Mouse (Mus musculus) fibroblast of lung, adult 2 months (primary cell): ENCODE data around the gene Arhgap29.

Experiments
- DNase-seq: peaks from one replicate; pipeline ENCODE4 v3.0.0-alpha.2; 2011; ENCODE audit warnings: low read depth

The Arhgap29 gene

DNA sequence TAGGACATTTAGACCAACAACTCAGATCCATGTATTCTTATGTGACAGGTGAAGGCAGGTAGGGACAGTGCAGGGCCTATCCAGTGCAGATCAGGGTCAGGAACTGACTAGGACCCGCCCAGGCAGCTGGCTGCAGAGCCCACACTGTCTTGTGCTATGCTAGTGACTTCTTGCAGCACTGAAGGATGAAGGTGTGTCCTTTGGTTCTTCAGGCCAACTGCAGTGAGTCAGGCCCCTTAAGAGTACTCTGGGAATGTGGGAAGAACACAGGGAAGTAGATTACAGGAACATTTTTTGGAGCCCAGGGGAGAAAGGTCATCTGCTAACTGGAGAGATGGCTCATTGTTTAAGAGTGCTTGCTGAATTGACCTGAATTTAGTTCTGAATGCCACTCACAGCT is 60.1 kb downstream of the Arhgap29 start:
- DNase-seq = no peak

DNA sequence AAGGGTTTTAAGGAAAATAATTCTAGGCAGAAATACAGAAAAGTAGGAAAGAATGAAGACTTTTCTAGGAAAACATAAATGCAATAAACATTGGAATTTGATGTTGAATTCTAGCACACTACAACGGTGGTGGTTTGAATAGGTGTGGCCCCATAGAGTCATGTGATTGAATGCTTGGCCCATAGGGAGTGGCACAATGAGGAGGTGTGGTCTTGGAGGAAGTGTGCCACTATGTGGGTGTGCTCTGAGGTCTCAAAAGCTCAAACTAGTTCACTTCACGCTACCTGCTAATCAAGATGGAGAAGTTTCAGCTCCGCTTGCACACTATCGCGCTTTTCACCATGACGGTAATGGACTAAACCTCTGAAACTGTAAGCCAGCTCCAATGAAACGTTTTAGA is 66.1 kb downstream of the Arhgap29 start:
- DNase-seq = no peak

DNA sequence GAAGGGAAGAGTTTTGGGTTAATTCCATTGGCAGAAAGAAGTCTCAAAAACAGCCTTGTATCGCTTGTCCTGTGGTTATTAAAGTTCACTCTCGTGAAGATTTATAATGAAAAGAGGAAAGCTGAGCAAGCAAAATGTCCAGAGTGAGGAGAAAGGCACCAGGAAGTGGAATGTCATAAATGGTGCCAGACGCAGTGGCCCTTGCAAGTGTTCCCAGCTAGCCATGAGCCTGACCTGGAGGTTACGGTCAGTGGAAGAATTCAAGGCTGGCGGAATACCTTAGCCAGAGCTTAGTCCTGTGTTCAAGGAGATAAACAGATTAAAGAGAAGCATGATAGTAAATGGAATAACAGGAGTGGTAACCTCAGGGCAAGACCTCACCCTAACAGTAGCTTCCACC is 66.8 kb downstream of the Arhgap29 start:
- DNase-seq = no peak

DNA sequence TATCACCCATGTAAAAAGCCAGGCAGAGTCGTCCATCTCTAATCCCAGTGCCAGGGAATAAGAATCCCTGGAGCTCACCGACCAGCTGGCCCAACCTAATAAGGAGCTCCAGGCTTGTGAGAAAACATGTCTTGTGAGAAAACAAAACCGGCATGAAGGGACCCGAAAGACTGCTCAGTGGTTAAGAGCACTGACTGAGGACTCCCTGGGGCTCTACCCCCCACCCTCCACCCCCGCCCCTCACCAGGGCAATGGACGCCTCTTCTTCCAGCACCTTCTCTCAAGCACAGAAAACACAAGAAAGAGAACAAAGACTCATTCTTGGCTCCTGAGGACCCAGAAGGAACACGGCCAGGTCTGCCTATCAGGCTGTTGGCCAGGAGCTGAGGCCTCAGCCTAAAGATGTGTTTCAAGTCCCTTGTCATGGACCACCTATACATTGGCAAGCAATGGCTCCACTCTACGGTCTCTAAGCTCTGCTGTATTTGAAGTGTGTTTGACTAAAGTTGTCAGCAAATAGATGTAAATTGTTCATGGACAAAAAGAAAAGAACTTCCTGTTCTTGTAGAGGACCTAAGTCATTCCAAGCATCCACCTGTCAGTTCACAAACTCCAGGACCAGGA is 68.8 kb downstream of the Arhgap29 start:
- DNase-seq = no peak

DNA sequence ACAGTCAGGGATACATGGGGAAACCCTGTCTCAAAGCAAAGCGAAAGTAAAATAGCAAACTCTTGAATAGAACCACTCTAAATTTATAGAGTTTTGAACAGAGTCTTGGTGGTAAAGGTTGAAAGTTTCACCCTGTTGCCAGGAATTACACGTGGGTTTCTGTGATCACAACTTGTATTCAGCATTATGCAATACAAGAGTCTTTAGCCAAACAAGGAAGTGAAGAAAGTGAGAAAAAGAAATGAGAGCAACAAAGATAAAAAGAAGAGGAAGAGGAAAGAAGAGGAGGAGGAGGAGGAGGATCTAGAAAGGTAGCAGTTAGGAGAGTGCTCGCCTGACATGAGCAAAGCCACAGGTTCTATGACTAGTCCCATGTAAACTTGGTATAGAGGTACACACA is 70.0 kb downstream of the Arhgap29 start:
- no peak for DNase-seq

DNA sequence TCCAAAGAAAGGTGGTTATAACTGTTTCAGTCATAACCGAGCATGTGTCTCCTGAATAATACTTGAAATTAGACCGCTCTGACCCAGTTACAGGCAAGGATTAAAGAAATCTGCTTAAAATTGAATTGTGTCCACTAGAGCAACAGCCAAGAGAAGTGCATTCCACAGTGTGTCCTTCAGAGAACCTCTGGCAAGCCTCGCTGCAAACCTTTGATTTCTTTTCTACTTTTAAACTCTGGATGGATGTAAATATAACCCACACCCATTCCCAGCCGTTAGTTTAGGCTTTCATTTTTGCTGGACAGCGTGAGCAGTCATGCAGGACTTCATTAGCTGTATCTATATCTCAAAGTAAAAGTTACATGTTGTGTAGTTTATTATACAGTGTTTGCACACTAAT is 74.3 kb downstream of the Arhgap29 start:
- no peak for DNase-seq

DNA sequence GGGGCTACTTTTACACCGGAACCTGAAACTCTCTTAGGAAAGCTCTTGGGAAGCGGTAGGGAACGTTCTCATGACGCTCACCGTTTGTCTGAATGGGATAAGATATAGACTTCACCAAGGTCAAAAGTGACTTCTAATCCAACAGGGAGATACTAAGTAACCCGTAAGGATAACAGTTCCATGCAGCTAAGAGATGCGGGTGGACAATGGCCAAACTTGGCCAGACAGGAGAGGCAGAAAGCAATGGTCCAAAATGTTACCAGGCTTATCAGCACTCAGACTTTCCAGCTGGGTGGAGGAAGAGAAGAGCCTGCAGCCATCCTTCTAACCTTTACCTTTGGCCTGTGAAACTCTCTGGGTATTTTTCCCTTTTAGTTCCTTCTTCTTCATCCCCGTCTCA is 75.4 kb downstream of the Arhgap29 start:
- DNase-seq = no peak

DNA sequence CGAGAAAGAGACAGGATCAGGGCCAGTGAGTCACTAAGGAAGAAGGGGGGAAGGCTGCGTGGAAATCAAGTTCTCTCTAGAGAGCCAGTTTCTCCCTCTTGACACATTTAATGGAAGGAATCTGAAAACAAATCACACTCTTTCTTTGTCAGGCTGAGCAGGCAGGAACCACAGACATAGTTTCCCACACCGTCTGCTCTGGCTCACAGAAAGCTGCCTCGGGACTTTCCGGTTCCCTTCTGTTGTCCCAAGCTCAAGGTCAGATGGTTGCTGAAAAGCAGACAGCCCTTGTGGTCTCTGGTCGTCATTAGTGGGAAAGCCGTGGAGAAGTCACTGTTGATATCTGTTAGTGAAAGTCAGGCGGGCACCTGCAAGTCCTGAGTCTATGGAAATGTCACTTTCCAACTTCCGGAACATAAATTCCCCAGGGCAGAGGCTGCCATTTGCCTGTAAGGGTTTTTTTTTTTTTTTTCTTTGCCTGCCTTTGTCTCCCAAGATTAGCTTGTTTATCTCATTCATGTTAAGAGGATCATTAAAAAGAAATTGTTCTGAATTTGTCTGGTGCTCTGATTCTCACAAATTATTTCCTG is 81.0 kb downstream of the Arhgap29 start:
- DNase-seq = peak; percentile 91

DNA sequence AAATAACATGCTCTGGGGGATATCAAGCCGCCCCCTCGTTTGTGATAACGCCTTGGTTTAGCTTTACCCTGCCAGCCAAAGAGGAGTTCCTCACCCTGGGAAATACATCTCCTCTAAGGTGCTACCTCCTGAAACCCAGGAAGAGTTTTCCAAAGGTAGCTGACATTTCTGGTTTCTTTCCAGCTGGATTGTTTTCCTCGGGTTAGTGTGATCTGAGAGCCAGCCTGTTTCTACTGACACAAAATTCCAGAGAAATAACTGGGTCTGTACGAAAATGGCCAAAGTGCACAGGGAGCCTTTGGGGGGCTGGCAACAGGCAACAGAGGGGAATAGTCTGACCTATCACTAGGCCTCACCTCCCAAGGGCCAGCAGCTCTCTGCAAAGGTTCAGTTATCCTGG is 81.9 kb downstream of the Arhgap29 start:
- DNase-seq = no peak

DNA sequence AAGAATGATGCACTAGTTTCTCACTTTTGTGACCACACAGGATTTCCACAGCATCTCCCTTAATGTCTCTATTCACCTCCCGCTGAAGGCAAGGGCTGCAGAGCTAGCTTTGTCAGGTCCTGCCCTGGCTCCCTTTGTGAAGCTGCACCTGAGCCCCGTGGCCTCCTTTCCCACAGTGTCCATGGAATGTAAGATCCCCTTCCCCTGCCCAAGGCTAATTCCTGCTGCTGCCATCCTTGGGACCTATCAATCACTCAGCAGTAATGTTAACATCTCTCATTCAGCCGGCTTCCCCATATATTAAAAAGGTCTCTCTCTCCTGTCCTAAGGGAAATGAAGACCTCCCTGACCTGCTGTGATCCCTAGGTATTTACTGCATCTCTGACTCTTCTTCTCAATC is 82.8 kb downstream of the Arhgap29 start:
- no peak for DNase-seq

DNA sequence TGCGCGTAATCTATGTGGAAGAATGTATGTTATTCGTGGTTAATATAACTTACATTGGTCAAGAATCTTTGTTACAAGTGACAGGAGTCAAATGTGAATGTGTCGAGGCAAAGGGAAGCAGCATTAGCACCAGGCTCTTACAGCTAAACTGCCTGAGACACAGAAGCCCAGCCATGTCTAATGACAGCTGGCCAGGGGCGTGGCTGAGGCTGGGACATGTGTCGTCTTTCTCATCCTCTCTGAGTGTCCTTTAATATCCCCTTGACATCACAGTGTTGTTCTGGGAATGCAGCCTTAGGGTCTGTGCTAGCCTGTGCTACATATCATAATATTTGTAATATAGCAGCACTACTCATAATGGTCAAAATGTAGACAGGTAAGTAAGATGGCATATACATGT is 88.2 kb downstream of the Arhgap29 start:
- DNase-seq = no peak

DNA sequence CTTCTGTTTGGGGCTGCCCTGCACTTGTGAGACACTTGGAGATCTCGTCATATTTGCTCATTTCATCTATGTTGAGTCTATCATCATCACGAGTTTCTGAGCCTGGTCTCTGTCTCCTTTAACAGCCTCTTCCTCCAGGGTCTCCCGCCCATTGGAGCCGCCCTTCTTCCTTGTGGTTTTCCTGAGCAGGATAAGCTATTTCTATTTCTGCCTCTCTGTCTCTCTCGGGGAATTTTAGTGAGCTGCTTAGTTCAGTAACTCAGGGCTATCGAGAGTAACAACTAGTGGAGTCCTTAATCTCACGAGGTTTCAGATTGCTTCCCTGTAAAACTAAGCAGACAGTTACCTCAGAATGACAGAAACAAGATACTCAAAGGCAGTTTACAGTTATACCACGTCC is 90.8 kb downstream of the Arhgap29 start:
- DNase-seq = no peak

DNA sequence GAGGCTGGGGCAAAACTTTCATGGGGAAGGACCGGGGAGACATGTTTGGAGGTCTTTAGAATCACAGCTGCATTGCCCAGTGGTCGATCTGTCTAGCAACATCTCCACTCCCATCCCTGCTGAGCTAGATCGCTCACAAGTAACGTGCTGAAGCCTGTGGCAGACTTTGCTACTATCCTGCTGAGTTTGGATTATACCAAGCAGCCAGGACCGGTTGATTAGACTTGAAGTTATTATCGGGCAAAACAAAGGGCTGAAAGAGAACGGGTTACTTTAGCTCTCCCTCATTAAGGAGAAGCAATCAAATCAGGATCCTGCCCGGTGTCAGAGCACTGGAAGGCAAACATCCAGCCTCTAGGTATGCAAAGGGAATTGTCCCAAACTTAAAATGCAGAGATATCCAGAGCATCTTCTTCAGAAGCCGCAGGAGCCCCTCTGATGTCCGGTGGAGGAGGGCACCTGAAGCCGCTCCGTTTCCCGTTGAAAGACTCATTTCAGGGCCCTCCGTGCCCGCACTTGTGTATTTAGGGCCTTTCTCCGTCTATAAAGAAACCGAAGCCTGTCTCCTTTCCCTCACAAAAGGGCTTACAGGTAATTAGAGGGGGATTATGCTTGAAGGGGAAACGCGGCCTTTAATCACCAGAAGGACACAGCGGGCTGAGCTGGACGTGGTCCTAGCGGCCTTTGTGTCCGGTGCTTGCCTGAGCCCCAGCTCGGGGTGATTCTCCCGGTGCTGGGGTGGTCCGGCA is 91.6 kb downstream of the Arhgap29 start, which contains the start of gene Abca4:
TSS of gene Abca4 (plus strand) at position 645 of the 749 bp plus-strand sequence.
- DNase-seq = no peak

DNA sequence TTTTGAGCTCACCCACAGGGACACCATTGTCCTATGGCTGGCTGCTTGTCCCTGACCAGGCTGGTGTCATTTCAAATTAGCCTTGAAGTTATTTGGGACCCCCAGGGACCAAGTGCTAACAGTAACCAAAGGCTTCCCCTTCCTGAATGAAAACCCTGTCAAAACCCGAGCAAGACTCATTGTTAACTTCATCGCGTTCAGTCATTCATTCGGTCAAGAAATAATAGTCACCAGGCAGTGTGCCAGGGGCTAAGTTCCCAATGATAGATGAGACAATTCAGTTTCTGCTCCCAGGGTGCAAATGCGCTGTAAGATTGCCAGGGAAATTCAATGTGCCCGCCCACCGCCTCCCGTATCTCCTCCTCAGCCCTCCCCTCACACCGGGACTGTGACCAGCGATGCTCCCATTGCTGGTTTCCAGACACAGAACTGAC is 93.9 kb downstream of the Arhgap29 start:
- no peak for DNase-seq

DNA sequence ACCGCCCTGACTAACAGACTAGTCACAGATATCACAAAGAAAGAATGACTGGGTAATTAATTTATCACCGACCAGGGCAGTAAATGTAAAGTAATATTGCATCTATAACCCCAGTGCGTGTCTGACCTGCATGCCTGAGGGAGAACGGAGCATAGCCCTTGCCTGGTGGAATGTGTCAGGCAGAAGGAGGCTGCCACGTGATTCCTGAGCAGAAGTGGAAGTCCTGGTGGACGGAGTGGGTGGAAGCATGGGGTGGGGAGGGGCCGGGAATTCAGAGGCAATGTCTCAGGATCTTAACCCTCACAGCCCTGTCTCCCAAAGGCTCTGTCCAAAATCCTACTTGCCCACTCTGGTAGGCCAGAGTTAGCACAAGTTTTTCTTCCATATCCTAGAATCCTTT is 95.1 kb downstream of the Arhgap29 start:
- no peak for DNase-seq

DNA sequence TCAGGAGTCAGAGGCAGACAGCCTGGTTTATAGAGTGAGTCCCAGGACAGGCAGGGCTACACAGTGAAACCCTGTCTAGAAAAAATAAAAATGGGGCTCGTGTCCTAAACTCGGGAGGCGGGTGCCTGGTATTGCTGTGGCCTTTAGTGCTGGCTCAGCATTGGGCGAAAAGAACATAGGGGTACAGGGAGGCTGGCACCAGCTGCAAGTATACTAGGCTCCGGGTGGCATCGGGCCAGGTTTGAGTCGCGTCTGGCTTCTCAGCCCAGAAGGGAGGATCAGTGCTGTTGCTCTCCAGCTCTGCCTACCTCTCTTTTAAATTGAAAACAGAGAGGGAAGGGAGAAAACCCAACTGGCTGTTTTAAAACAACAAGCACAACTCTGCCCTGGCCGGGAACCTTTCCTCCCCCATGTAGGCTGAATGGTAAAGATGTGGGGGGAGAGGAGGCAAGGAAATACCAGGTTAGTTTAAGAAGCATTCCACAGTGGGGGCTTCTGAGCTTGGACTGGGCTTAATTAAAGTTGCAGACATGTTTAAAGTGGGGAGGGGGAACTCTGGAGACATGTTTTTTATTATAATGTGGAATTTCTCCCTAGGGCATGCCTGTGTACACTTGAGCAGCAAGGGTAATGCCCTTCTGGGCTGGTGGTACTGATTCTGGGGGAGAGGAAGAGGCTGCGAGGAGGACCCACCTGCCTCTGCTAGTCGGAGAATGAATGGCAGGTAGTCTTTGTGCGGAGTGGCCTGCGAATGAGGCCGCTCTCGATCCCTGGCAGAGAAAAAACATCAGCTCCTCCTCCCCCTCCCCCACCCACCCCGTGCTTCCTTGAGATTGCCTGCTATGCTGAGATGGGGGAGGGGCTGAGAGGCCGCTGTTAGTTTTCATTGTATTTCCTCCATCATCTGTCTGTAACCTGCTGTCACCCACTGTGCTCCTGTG is 95.8 kb downstream of the Arhgap29 start:
- peak; percentile 65 for DNase-seq

DNA sequence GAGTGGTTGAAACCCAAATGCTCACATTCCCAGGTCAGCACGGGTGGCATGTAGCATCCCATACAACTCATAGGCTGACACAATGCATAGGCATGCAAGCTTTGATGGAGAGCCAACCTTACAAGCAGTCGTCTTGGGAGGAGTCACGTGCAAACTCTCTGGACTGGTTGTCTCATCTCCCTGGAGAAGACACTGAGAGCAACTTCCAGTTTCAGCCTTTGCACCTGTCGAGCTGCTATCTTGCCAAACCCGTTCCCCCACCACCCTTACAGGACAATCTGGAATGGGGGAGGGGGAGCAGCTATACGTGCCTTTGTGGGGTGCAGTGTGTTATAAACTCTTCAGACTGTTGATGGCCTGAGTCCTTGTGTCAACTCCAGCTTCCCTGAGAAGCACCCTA is 96.8 kb downstream of the Arhgap29 start:
- DNase-seq = no peak

DNA sequence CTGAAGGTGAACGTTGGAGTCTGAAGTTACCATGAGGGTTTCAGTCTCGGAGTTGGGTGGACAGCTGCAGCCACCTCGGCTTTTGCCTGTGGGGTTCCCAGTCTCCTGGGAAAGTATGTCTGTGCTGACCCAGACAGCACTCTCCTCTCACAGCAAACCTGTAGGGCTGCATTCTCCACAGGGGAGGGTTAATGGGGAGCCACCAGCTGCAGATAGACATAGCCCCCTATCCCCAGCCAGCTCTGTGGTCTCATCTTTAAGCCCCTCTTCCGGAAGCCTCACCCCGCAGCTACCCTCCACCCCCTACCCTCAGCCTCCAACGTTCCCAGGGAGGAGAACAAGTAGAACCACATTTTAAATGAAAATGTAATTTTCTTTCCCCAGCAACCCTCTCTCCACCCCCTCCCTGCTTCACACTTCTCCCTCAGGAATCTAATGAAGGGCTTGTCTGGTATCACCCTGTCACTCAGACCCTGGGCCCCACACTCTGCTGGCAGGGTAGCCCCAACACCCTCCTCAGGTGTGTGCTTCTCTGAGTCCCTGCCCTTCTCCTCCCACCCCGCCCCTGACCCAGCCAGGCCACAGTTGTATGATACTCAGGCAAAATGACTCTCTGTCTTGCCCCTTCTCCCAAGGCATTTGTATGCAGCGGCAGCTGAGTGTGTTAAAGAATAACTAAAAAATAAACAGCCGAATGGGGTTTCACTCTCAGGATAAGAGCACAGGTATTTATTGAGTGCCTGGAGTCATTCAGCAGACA is 106.3 kb downstream of the Arhgap29 start:
- no peak for DNase-seq

DNA sequence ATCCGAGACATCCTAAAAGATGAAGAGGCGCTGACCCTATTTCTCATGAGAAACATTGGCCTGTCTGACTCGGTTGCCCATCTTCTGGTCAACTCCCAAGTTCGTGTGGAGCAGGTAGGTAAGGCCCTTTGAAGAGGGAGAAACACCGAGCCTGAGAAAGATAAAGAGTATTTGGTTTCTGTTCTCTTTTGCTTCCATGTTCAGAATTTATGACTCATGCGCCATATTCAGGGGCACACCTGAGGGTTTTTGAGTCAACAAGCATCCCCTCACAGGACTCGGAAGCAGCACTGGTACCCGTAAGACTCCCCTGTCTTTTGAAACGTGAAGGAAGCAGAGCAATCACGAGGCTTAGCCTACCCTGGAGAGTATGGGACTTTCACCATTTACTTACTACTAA is 110.2 kb downstream of the Arhgap29 start:
- no peak for DNase-seq

DNA sequence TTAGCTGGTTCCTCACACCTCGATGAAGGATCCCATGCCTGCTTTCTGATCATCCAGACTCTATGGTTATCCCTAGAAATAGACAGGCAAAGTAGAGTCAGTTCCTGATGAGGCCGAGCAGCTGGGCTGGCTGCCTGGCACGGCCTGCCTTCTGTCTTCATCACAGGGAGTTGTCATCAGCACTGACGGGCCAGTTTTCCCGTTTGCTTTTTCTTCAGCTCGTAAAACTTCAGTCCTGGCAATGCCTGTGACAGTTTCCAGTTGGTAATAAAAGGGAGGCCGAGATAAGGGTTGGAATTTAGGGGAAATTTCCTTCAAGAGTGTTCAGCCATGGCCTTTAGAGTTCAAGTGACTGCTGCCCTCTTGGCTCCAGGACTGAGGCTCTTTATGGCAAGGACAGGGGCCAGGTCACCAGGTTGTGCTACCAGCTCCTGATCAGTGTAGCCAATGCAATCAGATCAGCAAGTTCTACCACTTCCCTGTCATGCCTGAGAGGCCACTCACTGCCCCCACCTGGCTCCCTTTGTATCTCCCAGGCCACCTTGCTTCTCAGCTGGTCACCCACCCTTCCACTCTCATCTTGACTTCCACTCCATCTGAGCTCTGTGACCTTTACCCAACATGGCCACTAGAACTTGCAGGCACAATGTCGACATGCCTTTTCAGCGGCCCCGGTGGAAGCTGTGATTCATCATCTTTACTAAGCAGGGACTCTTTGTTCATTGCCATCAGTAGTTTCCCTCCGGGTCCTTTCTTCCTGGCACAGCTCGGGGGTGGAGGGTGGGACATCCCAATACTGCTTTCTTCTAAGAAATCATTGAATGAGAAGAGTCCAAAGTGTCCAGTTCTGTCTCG is 112.4 kb downstream of the Arhgap29 start:
- DNase-seq = no peak
